Mouse (Mus musculus): Measurements from ENCODE around the gene Ndrg2. TPM values are rescaled to one million over a fixed set of nuclear protein-coding genes. Genes with fewer than 3 reads are reported as not detected.

The Ndrg2 gene
- total and polyA plus RNA-seq, 2 experiments from 2014 or later, result 297 to 326 TPM

DNA sequence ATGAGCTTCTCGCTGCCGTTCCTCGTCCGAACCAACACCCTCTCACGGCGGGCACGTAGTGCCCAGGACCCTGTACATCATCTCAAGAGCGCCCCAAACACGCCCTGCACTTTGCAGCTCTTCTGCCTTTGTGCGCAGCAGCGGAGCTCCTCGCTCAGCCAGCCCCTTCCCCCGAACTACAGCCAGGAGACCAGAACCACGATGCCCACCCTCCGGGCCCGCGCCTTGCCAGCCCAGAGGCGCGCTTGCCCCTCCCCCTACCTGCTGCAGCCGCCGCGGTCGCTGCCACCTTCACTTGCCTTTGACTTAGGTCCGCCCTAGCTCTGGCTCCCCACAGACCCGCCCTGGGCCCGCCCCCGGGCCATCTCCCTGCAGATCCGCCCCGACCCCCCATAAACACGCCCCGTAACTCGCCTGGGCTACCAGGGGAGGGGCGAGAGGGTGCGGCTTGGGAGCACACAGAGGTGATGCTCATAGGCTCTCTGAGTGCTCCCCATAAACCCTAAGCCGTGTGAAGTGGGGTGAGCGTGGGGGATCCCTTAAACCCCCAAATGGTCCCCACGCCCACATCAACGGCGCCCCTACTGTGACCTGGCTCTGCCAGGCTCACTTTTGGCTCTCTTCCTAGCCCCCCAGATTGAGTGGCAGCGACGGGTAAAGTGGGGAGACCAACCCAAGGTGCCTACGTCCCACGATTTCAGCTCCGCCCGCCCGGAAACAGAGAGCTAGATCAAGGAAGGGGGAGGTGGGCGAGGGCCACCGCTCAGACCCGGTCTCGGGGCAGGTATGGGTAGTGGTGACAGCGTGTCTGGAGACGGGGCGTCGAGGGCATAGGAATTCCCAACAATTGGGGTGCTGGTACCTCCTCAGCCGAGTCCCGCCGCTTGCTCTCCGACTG, 647 bp downstream of the Ndrg2 start:
- WGBS, result 2% methylated on average over 58 of the region's 58 CpGs
- peak; percentile 80 for ATAC-seq
- TF ChIP-seq CTCF (IDR thresholded peaks at IDR 0.05; ENCODE audit: low read depth), result no peak

DNA sequence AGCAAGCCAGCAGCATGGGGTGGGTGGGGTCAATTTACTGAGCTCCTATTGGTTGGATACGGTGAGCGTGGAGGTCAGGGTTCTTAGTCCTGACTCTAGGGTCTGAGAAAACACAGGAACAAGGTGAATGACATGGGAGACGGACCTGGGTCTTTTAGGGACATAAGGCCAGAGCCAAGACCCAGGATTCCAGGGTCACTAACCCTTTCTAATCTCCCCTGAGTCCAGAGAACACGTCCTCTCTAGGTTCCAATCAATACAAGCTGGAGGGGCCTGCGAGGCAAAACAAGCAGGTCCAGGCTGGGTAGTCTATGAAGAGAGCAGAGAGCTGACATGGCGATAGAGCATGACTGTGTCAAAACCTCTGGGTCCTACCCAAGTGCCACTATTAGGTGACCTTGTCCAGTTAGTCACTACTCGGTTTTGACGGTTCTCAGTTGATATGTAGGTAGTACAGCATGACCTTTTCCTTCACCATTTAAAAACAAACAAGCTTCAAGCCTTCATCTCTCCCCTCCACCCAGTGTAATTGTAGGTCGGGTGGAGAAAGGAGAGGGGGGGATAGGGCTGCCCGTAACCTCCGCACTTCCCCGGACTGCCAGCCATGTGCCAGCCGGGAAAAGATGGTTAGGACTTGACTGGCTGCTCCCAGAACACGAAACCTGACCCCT, 1.4 kb downstream of the Ndrg2 start:
- H3K9ac ChIP-seq, result peak overlapping the region; percentile 69
- peak overlapping the region; percentile 94 for H3K4me2 ChIP-seq (ENCODE audit: low read depth)
- ATAC-seq (peak; percentile 37), DNase-seq (peak; percentile 24)
- no peaks in the 10 kb centered on the region for H3K9me3 ChIP-seq (ENCODE audit: low read length)
- no peaks in the 10 kb centered on the region for H3K27me3 ChIP-seq (ENCODE audit: insufficient read depth, low read length)
- H3K27ac ChIP-seq (ENCODE audit: low read depth, low read length), result peak overlapping the region; percentile 80
- TF ChIP-seq CTCF (IDR thresholded peaks at IDR 0.05; ENCODE audit: low read depth), result no peak
- H3K4me3 ChIP-seq (ENCODE audit: low read depth, low read length), result peak overlapping the region; percentile 67
- H3K4me1 ChIP-seq (ENCODE audit: insufficient read depth), result peaks cover 5% of the 10 kb centered on the region
- H3K36me3 ChIP-seq (ENCODE audit: insufficient read depth), result peaks cover 15% of the 10 kb centered on the region; the same call in 1 of the 2 replicates
- 11% methylated on average over 14 of the region's 14 CpGs for WGBS

More for the DNA sequence above, 647 bp downstream of the Ndrg2 start:
- peak overlapping the region; percentile 67 for H3K4me3 ChIP-seq (ENCODE audit: low read depth, low read length)
- H3K27ac ChIP-seq (ENCODE audit: low read depth, low read length), result peak overlapping the region; percentile 80
- peak; percentile 60 for DNase-seq
- peak overlapping the region; percentile 94 for H3K4me2 ChIP-seq (ENCODE audit: low read depth)
- H3K9ac ChIP-seq, result peak overlapping the region; percentile 69
- H3K9me3 ChIP-seq (ENCODE audit: low read length), result no peaks in the 10 kb centered on the region
- no peaks in the 10 kb centered on the region for H3K27me3 ChIP-seq (ENCODE audit: insufficient read depth, low read length)
- H3K4me1 ChIP-seq (ENCODE audit: insufficient read depth), result peaks cover 5% of the 10 kb centered on the region
- H3K36me3 ChIP-seq (ENCODE audit: insufficient read depth), result peaks cover 8% of the 10 kb centered on the region; the same call in 1 of the 2 replicates

DNA sequence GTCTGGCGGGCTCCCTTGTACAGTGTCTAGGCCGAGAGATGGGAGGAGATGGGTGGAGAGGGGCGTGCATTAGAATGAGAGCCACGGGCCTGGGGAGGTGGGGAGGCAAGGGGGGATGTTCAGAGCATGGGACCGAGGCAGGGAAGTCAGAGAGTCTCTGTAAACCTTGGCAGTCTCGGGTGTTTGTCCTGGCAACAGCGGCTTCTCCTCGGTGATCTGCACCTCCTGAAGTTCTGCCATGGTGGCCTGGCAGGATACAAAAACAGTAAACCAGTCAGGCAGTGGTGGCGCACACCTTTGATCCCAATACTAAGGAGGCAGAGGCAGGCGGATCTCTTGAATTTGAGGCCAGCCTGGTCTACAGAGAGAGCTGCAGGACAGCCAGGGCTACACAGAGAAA, 2.7 kb downstream of the Ndrg2 start:
- peaks cover 21% of the 10 kb centered on the region; the same call in 1 of the 2 replicates for H3K36me3 ChIP-seq (ENCODE audit: insufficient read depth)
- ATAC-seq (no peak), DNase-seq (no peak)
- TF ChIP-seq CTCF (IDR thresholded peaks at IDR 0.05; ENCODE audit: low read depth), result no peak
- H3K4me1 ChIP-seq (ENCODE audit: insufficient read depth), result peaks cover 5% of the 10 kb centered on the region
- no peaks in the 10 kb centered on the region for H3K9me3 ChIP-seq (ENCODE audit: low read length)
- peak overlapping the region; percentile 94; the same call in 1 of the 2 replicates for H3K4me2 ChIP-seq (ENCODE audit: low read depth)
- no peaks in the 10 kb centered on the region for H3K27me3 ChIP-seq (ENCODE audit: insufficient read depth, low read length)
- WGBS, result 79% methylated on average over 10 of the region's 10 CpGs
- H3K27ac ChIP-seq (ENCODE audit: low read depth, low read length), result no peak overlapping the region
- H3K9ac ChIP-seq, result no peak overlapping the region
- no peak overlapping the region for H3K4me3 ChIP-seq (ENCODE audit: low read depth, low read length)

DNA sequence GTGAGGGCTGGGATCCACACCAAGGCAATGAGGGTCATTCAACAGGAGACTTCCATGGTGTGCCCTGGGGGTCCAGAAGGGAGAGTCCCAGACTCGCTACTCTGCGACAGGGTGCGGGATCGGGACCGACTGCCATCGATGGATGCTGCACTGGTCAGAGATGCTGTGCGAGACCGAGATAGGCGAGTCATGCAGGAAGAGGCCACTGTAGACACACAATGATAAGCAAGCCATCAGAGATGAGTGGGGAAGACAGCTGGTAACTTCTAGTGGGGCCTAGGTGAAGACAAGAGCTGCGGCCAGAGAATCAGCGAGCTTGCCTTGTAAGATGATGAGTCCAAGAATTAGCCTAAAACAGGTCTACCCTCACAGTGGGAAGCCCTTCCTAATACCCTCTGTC, 7.9 kb downstream of the Ndrg2 start:
- no peak overlapping the region for H3K4me3 ChIP-seq (ENCODE audit: low read depth, low read length)
- no peak for TF ChIP-seq CTCF (IDR thresholded peaks at IDR 0.05; ENCODE audit: low read depth)
- H3K27ac ChIP-seq (ENCODE audit: low read depth, low read length), result no peak overlapping the region
- DNase-seq (no peak), ATAC-seq (no peak)
- no peaks in the 10 kb centered on the region for H3K4me1 ChIP-seq (ENCODE audit: insufficient read depth)
- no peaks in the 10 kb centered on the region for H3K9me3 ChIP-seq (ENCODE audit: low read length)
- no peaks in the 10 kb centered on the region for H3K27me3 ChIP-seq (ENCODE audit: insufficient read depth, low read length)
- peaks cover 25% of the 10 kb centered on the region; the same call in 1 of the 2 replicates for H3K36me3 ChIP-seq (ENCODE audit: insufficient read depth)
- H3K9ac ChIP-seq, result no peak overlapping the region
- 92% methylated on average over 11 of the region's 11 CpGs for WGBS
- H3K4me2 ChIP-seq (ENCODE audit: low read depth), result no peak overlapping the region

DNA sequence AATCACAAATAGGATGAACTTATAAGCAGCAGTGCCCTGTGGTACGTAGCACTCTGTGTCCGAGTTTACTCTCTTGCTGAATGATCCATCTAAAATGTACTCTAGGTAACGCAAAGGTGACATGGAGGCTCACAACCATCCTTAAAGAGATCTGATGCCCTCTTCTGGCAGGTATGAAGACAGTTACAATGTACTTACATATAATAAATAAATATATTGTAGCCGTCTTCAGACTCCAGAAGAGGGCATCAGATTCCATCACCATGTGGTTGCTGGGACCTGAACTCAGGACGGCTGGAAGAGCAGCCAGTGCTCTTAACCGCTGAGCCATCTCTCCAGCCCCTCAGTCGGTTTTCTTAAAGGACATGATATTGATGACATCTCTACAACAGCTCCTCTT, 9.3 kb downstream of the Ndrg2 start:
- TF ChIP-seq CTCF (IDR thresholded peaks at IDR 0.05; ENCODE audit: low read depth), result peak; percentile 44; the same call in 1 of the 2 replicates
- no peaks in the 10 kb centered on the region for H3K9me3 ChIP-seq (ENCODE audit: low read length)
- H3K27me3 ChIP-seq (ENCODE audit: insufficient read depth, low read length), result no peaks in the 10 kb centered on the region
- ATAC-seq (0 out of 2 replicates have a peak, but pooled peaks have one; percentile 47), DNase-seq (peak; percentile 15)
- no peak overlapping the region for H3K9ac ChIP-seq
- no peak overlapping the region for H3K4me3 ChIP-seq (ENCODE audit: low read depth, low read length)
- no peak overlapping the region for H3K27ac ChIP-seq (ENCODE audit: low read depth, low read length)
- WGBS, result 71% methylated on average over 7 of the region's 7 CpGs
- no peaks in the 10 kb centered on the region for H3K4me1 ChIP-seq (ENCODE audit: insufficient read depth)
- no peak overlapping the region for H3K4me2 ChIP-seq (ENCODE audit: low read depth)
- H3K36me3 ChIP-seq (ENCODE audit: insufficient read depth), result peaks cover 24% of the 10 kb centered on the region; the same call in 1 of the 2 replicates

DNA sequence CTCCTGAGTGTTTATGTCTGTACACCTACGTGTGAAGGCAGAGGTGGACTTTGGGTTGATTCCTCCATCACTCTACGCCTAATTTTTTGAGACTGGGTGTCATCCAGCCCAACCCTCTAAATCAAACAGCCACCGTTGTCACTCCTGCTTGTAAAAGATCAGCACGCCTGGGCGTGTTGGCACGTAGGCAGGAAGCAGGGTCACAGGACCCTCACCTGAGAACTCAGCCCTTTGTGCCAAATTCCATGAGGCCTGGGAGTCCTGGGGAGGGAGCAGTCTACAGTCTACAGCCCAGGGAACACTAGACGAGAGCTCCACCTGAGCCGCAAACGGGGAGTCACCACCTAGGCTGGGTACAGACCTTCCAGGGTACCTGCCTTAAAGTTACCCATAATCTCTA, 10.2 kb downstream of the Ndrg2 start:
- Histone ChIP-seq H3K9ac (no peak overlapping the region), H3K9me3 (ENCODE audit: low read length) (no peaks in the 10 kb centered on the region), H3K4me1 (ENCODE audit: insufficient read depth) (no peaks in the 10 kb centered on the region), H3K4me2 (ENCODE audit: low read depth) (no peak overlapping the region), H3K27ac (ENCODE audit: low read depth, low read length) (no peak overlapping the region), H3K4me3 (ENCODE audit: low read depth, low read length) (no peak overlapping the region), H3K36me3 (ENCODE audit: insufficient read depth) (peaks cover 17% of the 10 kb centered on the region; the same call in 1 of the 2 replicates), H3K27me3 (ENCODE audit: insufficient read depth, low read length) (no peaks in the 10 kb centered on the region)
- no peak for DNase-seq
- TF ChIP-seq CTCF (IDR thresholded peaks at IDR 0.05; ENCODE audit: low read depth), result no peak
- no peak for ATAC-seq
- 93% methylated on average over 9 of the region's 9 CpGs for WGBS

Data from forebrain, postnatal 0 days (tissue).